Comparison of ENCODE assay signal across 27 mouse cellular contexts in the genomic region with DNA sequence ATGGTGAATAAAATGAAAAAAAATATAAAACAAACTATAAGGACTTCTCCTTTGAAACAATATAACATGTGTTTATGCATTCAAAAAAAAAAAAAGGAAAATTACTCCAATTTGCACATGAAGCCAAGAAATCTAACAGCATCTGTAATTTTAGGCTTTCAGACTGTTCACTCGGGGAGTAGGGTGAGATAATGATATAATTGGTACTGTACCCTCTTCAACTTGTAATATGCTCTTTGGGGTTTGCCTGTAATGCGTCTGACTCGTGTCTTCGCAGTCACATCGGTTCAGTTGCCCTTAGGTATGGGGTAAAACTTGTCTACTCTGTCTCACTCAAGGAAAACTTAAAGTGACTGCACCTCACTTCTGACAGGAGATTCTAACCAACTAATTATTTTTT.
"Had no signal": no experiment of that assay in that cellular context is flagged by ENCODE, and none has a peak within 500 bp of the region (broad histone marks: within the 10 kb centered on the region; RNA-seq: fewer than 3 reads in every experiment).

No protein-coding gene starts in this region.

- H3K27ac ChIP-seq: heart, adult 2 months; heart, embryonic 13.5 days; heart, embryonic 15.5 days; hindbrain, embryonic 13.5 days; hindbrain, embryonic 15.5 days; hindbrain, postnatal 0 days; layer of hippocampus, adult 2 months; left cerebral cortex, adult 2 months; limb, embryonic 10.5 days; limb, embryonic 12.5 days; liver, embryonic 13.5 days; liver, embryonic 15.5 days had no signal

- DNase-seq: gastrocnemius, postnatal 10 days; gastrocnemius, postnatal 36 days; heart, adult 11 months; heart, adult 2 months; heart, postnatal 14 days; heart, postnatal 36 days; kidney, adult 18-20 months; kidney, adult 8-10 months; kidney, postnatal 10 days; kidney, postnatal 25 days; kidney, postnatal 4 days; liver; liver, embryonic 13.5 days; liver, postnatal 0 days had no signal

- H3K9ac ChIP-seq: heart, embryonic 13.5 days; heart, embryonic 15.5 days; hindbrain, embryonic 13.5 days; hindbrain, embryonic 15.5 days; limb, embryonic 12.5 days; liver, embryonic 13.5 days; liver, embryonic 15.5 days; liver, postnatal 0 days had no signal

- H3K27me3 ChIP-seq: heart, embryonic 13.5 days; heart, embryonic 15.5 days; hindbrain, embryonic 13.5 days; hindbrain, embryonic 15.5 days; limb, embryonic 12.5 days; liver, embryonic 13.5 days; liver, embryonic 15.5 days had no signal

- H3K4me3 ChIP-seq: heart, adult 2 months; heart, embryonic 13.5 days; heart, embryonic 15.5 days; hindbrain, embryonic 13.5 days; hindbrain, embryonic 15.5 days; layer of hippocampus, adult 2 months; left cerebral cortex, adult 2 months; limb, embryonic 10.5 days; limb, embryonic 12.5 days; liver, embryonic 13.5 days; liver, embryonic 15.5 days had no signal

- H3K4me2 ChIP-seq: heart, embryonic 11.5 days; heart, embryonic 13.5 days; heart, embryonic 15.5 days; hindbrain, embryonic 13.5 days; hindbrain, embryonic 15.5 days; limb, embryonic 12.5 days; liver, embryonic 11.5 days; liver, embryonic 13.5 days; liver, embryonic 15.5 days had no signal

- H3K4me1 ChIP-seq: heart, embryonic 13.5 days; heart, embryonic 15.5 days; liver, embryonic 13.5 days; liver, embryonic 15.5 days had no signal

- H3K9me3 ChIP-seq: heart, embryonic 13.5 days; heart, embryonic 15.5 days; hindbrain, embryonic 13.5 days; hindbrain, embryonic 15.5 days; limb, embryonic 10.5 days; liver, embryonic 13.5 days; liver, embryonic 15.5 days had no signal

- H3K36me3 ChIP-seq: heart, embryonic 13.5 days; heart, embryonic 15.5 days; hindbrain, embryonic 13.5 days; hindbrain, embryonic 15.5 days; liver, embryonic 13.5 days; liver, embryonic 15.5 days had no signal

- ATAC-seq: hindbrain, postnatal 0 days; intestine, postnatal 0 days; liver, postnatal 0 days had no signal
